Mouse (Mus musculus) embryonic fibroblast, embryonic 13.5 days (primary cell): ENCODE results near the gene Rala. TPM values are rescaled to one million over a fixed set of nuclear protein-coding genes. Genes with fewer than 3 reads are reported as not detected.

ENCODE experiments used
- H3K27ac ChIP-seq: 2 replicates; pipeline ENCODE4 v1.5.1; 2012; ENCODE audit warnings: low read length, control low read depth, inconsistent platforms; ENCODE audit not compliant: insufficient read depth
- H3K4me1 ChIP-seq: 2 replicates; pipeline ENCODE4 v1.6.1; 2011; ENCODE audit warnings: low read length; ENCODE audit not compliant: control insufficient read depth, insufficient read depth
- H3K4me3 ChIP-seq: 2 replicates; pipeline ENCODE4 v1.5.1; 2011; ENCODE audit warnings: mild to moderate bottlenecking, control low read depth, low read length; ENCODE audit not compliant: insufficient read depth
- CTCF ChIP-seq: IDR thresholded peaks from 2 replicates; pipeline ENCODE4 v1.5.1; 2011; ENCODE audit warnings: mild to moderate bottlenecking, control low read depth, low read length, moderate library complexity, borderline replicate concordance; ENCODE audit not compliant: insufficient read depth
- POLR2A ChIP-seq: IDR thresholded peaks from 2 replicates; pipeline ENCODE4 v1.6.1; 2011; ENCODE audit warnings: low read depth, mild to moderate bottlenecking, control low read depth, low read length, moderate library complexity
- polyA plus RNA-seq: library from polyadenylated mRNA; stranded (reverse); fragments of >200 nt; gene quantifications from 2 replicates; pipeline ENCODE4 v1.2.4, GENCODE M21; 2011; ENCODE audit warnings: low read depth; ENCODE audit not compliant: missing spikeins, insufficient read length

Gene Rala
- 60.8 and 65.3 TPM in 2 replicates for polyA plus RNA-seq

GRCm38 (mm10) chr13:17944078-17944917, at the start of gene Rala:
Gene Rala, minus strand, starts transcription at chr13:17944239.
- peaks cover 2% of the 10 kb centered on the region; the same call in 1 of the 2 replicates for H3K4me1 ChIP-seq
- H3K4me3 ChIP-seq: peak within 1 kb of the TSS; percentile 87
- peak within 1 kb of the TSS; percentile 24; the same call in 1 of the 2 replicates for H3K27ac ChIP-seq
- TF ChIP-seq CTCF (no peak), POLR2A (peak; percentile 78)

GRCm38 (mm10) chr13:17993515-17993847, 49.4 kb upstream of the Rala start:
- H3K27ac ChIP-seq: 0 out of 2 replicates have a peak overlapping the region, but pooled peaks have one; percentile 41

GRCm38 (mm10) chr13:17992697-17993514, 48.9 kb upstream of the Rala start, which contains the start of gene Yae1d1:
Gene Yae1d1, minus strand, starts transcription at chr13:17993349.
- Histone ChIP-seq H3K27ac (peak within 1 kb of the TSS; percentile 41; the same call in 1 of the 2 replicates), H3K4me1 (no peaks in the 10 kb centered on the region), H3K4me3 (peak within 1 kb of the TSS; percentile 95)
- TF ChIP-seq CTCF: peak; percentile 49; the same call in 1 of the 2 replicates
- TF ChIP-seq POLR2A: peak; percentile 54; the same call in 1 of the 2 replicates

More at GRCm38 (mm10) chr13:17993515-17993847, 49.4 kb upstream of the Rala start:
- Histone ChIP-seq H3K4me1 (no peaks in the 10 kb centered on the region), H3K4me3 (peak overlapping the region; percentile 95)
- TF ChIP-seq POLR2A: no peak
- no peak for TF ChIP-seq CTCF

GRCm38 (mm10) chr13:17992009-17992408, 48.0 kb upstream of the Rala start:
- Histone ChIP-seq H3K4me3 (peak overlapping the region; percentile 5; the same call in 1 of the 2 replicates), H3K27ac (no peak overlapping the region), H3K4me1 (no peaks in the 10 kb centered on the region)
- TF ChIP-seq CTCF: no peak
- TF ChIP-seq POLR2A: no peak

GRCm38 (mm10) chr13:17983194-17983593, 39.2 kb upstream of the Rala start:
- H3K27ac ChIP-seq: no peak overlapping the region
- H3K4me3 ChIP-seq: no peak overlapping the region
- TF ChIP-seq POLR2A (no peak), CTCF (peak; percentile 70; the same call in 1 of the 2 replicates)
- no peaks in the 10 kb centered on the region for H3K4me1 ChIP-seq

GRCm38 (mm10) chr13:17982634-17983033, 38.6 kb upstream of the Rala start:
- H3K4me3 ChIP-seq: no peak overlapping the region
- no peak overlapping the region for H3K27ac ChIP-seq
- H3K4me1 ChIP-seq: no peaks in the 10 kb centered on the region
- TF ChIP-seq CTCF (no peak), POLR2A (no peak)

- Histone ChIP-seq H3K4me3 (no peak overlapping the region), H3K4me1 (no peaks in the 10 kb centered on the region), H3K27ac (no peak overlapping the region)
- TF ChIP-seq POLR2A: no peak
- TF ChIP-seq CTCF: no peak
These were observed 33.1 kb upstream of the Rala start for GRCm38 (mm10) chr13:17976854-17977739.

GRCm38 (mm10) chr13:17975891-17976290, 31.9 kb upstream of the Rala start:
- Histone ChIP-seq H3K4me1 (no peaks in the 10 kb centered on the region), H3K4me3 (no peak overlapping the region), H3K27ac (peak overlapping the region; percentile 59)
- TF ChIP-seq POLR2A: no peak
- no peak for TF ChIP-seq CTCF

- H3K4me1 ChIP-seq: no peaks in the 10 kb centered on the region
- no peak overlapping the region for H3K27ac ChIP-seq
- TF ChIP-seq CTCF (no peak), POLR2A (no peak)
- H3K4me3 ChIP-seq: no peak overlapping the region
These were observed 31.4 kb upstream of the Rala start for GRCm38 (mm10) chr13:17975457-17975856.
